Mouse (Mus musculus) CH12.LX (cell line): Measurements from ENCODE around the gene Dcaf10. TPM values are rescaled to one million over a fixed set of nuclear protein-coding genes. Genes with fewer than 3 reads are reported as not detected.

Experiments
- DNase-seq: peaks from one replicate; pipeline ENCODE4 v3.0.0-alpha.2; 2013; ENCODE audit errors: extremely low read depth
- H3K27ac ChIP-seq: 2 replicates; pipeline ENCODE4 v1.5.1; 2012; ENCODE audit warnings: low read depth, mild to moderate bottlenecking, control low read depth, moderate library complexity; ENCODE audit not compliant: insufficient read depth
- H3K27me3 ChIP-seq: replicated peaks from 2 replicates; pipeline ENCODE3; 2012; ENCODE audit warnings: inconsistent platforms
- H3K36me3 ChIP-seq, 2 experiments: replicated peaks in 1 of 2; 2 replicates each; pipeline versions ENCODE3 to v1.6.1; 2012; ENCODE audit warnings: inconsistent platforms in 1 of 2, low read length in 1 of 2, mild to moderate bottlenecking in 1 of 2, mixed read lengths in 1 of 2, moderate library complexity in 1 of 2; ENCODE audit not compliant: control insufficient read depth in 1 of 2, insufficient read depth in 1 of 2
- H3K4me1 ChIP-seq, 2 experiments: 2 replicates each; pipeline ENCODE4 v1.6.1; 2012; ENCODE audit warnings: inconsistent platforms in 1 of 2, moderate library complexity in 1 of 2; ENCODE audit not compliant: insufficient read depth in 2 of 2, control insufficient read depth in 1 of 2
- H3K4me2 ChIP-seq: 2 replicates; pipeline ENCODE4 v1.6.1; 2012; ENCODE audit warnings: low read depth, mild to moderate bottlenecking, control low read depth; ENCODE audit not compliant: poor library complexity, insufficient read depth, severe bottlenecking
- H3K4me3 ChIP-seq, 3 experiments: fragments of 150-350 bp in 1 of 3; sonication (generic) in 1 of 3; replicated peaks in 1 of 3; 2 replicates each; pipeline versions ENCODE3 to v1.5.1; 2011 to 2012; ENCODE audit warnings: low read depth in 2 of 3, low read length in 2 of 3, mild to moderate bottlenecking in 2 of 3, moderate library complexity in 2 of 3, control low read depth in 1 of 3, improper control_type of control experiment in 1 of 3, inconsistent platforms in 1 of 3, mixed read lengths in 1 of 3; ENCODE audit not compliant: poor library complexity in 1 of 3
- H3K79me2 ChIP-seq: replicated peaks from 2 replicates; pipeline ENCODE4 v1.6.1; 2012; ENCODE audit warnings: mild to moderate bottlenecking, moderate library complexity; ENCODE audit not compliant: control insufficient read depth, poor library complexity, insufficient read depth, severe bottlenecking; ENCODE audit errors: extremely low read depth
- H3K9ac ChIP-seq: 2 replicates; pipeline ENCODE4 v1.6.1; 2012; ENCODE audit warnings: low read depth, mild to moderate bottlenecking, control low read depth, moderate library complexity; ENCODE audit not compliant: insufficient read depth
- H3K9me3 ChIP-seq: replicated peaks from 2 replicates; pipeline ENCODE3; 2012; ENCODE audit warnings: low read length, inconsistent platforms, mixed read lengths
- CHD1 ChIP-seq: IDR thresholded peaks from 2 replicates; pipeline ENCODE4 v1.6.1; 2012; ENCODE audit warnings: low read depth, low read length, improper control_type of control experiment, inconsistent platforms
- CTCF ChIP-seq, 2 experiments: IDR thresholded peaks in 1 of 2; conservative IDR thresholded peaks in 1 of 2; 2 replicates each; pipeline ENCODE4 v1.5.1; 2011 to 2012; ENCODE audit warnings: low read depth in 2 of 2, low read length in 2 of 2, improper control_type of control experiment in 1 of 2, inconsistent platforms in 1 of 2, mild to moderate bottlenecking in 1 of 2, moderate library complexity in 1 of 2
- ETS1 ChIP-seq: conservative IDR thresholded peaks from 2 replicates; pipeline ENCODE4 v1.6.1; 2012; ENCODE audit warnings: low read depth, mild to moderate bottlenecking, inconsistent platforms, low read length, improper control_type of control experiment, moderate library complexity
- IRF4 ChIP-seq: IDR thresholded peaks from 2 replicates; pipeline ENCODE4 v1.6.1; 2014; ENCODE audit warnings: low read depth, mild to moderate bottlenecking, inconsistent platforms, low read length, improper control_type of control experiment
- JUN ChIP-seq: IDR thresholded peaks from 2 replicates; pipeline ENCODE4 v1.6.1; 2011; ENCODE audit warnings: low read depth, mild to moderate bottlenecking, low read length, improper control_type of control experiment, moderate library complexity; ENCODE audit not compliant: insufficient read depth
- MAFK ChIP-seq: IDR thresholded peaks from 2 replicates; pipeline ENCODE4 v1.6.1; 2011; ENCODE audit warnings: low read length, improper control_type of control experiment; ENCODE audit not compliant: insufficient replicate concordance
- MAX ChIP-seq: IDR thresholded peaks from 2 replicates; pipeline ENCODE4 v1.6.1; 2011; ENCODE audit warnings: low read length, improper control_type of control experiment
- MXI1 ChIP-seq: IDR thresholded peaks from 2 replicates; pipeline ENCODE4 v1.6.1; 2011; ENCODE audit warnings: mild to moderate bottlenecking, low read depth, low read length, improper control_type of control experiment
- MYC ChIP-seq: IDR thresholded peaks from 2 replicates; pipeline ENCODE4 v1.6.1; 2011; ENCODE audit warnings: low read depth, mild to moderate bottlenecking, improper control_type of control experiment, low read length
- POLR2A ChIP-seq: IDR thresholded peaks from 2 replicates; pipeline ENCODE4 v1.6.1; 2011; ENCODE audit warnings: low read depth, mild to moderate bottlenecking, improper control_type of control experiment, low read length
- SMC3 ChIP-seq: IDR thresholded peaks from 2 replicates; pipeline ENCODE4 v1.6.1; 2011; ENCODE audit warnings: low read depth, low read length, improper control_type of control experiment
- USF1 ChIP-seq: IDR thresholded peaks from 2 replicates; pipeline ENCODE4 v1.6.1; 2014; ENCODE audit warnings: low read depth, mild to moderate bottlenecking, inconsistent platforms, low read length, improper control_type of control experiment
- USF2 ChIP-seq: conservative IDR thresholded peaks from 2 replicates; pipeline ENCODE4 v1.6.1; 2011; ENCODE audit warnings: low read depth, low read length, improper control_type of control experiment
- ZC3H11A ChIP-seq: IDR thresholded peaks from 2 replicates; pipeline ENCODE4 v1.6.1; 2012; ENCODE audit warnings: low read depth, mild to moderate bottlenecking, inconsistent platforms, low read length, improper control_type of control experiment
- ZKSCAN1 ChIP-seq: IDR thresholded peaks from 2 replicates; pipeline ENCODE4 v1.6.1; 2012; ENCODE audit warnings: low read depth, inconsistent platforms, low read length, improper control_type of control experiment, borderline replicate concordance
- ZMIZ1 ChIP-seq: IDR thresholded peaks from 2 replicates; pipeline ENCODE4 v1.6.1; 2012; ENCODE audit warnings: low read depth, mild to moderate bottlenecking, inconsistent platforms, low read length, improper control_type of control experiment
- dilution Hi-C: fragments of 300-500 bp; cut with MboI; formaldehyde crosslinking; loops from 2 replicates; pipeline ENCODE4 v1.14.3; 2020; ENCODE audit warnings: low sequenced_read_pairs; ENCODE audit not compliant: extremely low pct_unique_long_range_greater_than_20kb, extremely low pct_ligation_motif_present
- in situ Hi-C: fragments of 300-500 bp; cut with MboI; formaldehyde crosslinking; loops from 3 replicates; pipeline ENCODE4 v1.14.3; 2019; ENCODE audit warnings: low sequenced_read_pairs, low pct_ligation_motif_present, low pct_unique_long_range_greater_than_20kb, mixed read lengths
- polyA plus RNA-seq: library from polyadenylated mRNA; unstranded; fragments of >175 nt; gene quantifications from 2 replicates; pipeline ENCODE4 v1.2.1, GENCODE M21; 2012; ENCODE audit warnings: low read depth; ENCODE audit not compliant: insufficient read length
- total RNA-seq, 2 experiments: library from RNA; depleted of rRNA; stranded (reverse); fragments of 300-350 nt in 1 of 2; fragments of >200 nt in 1 of 2; gene quantifications; 2 replicates each; pipeline ENCODE4 v1.2.3; 2012 to 2014

Dcaf10 gene
- total and polyA plus RNA-seq, 3 experiments = 6.8 to 11.6 (median 11.1) TPM

DNA sequence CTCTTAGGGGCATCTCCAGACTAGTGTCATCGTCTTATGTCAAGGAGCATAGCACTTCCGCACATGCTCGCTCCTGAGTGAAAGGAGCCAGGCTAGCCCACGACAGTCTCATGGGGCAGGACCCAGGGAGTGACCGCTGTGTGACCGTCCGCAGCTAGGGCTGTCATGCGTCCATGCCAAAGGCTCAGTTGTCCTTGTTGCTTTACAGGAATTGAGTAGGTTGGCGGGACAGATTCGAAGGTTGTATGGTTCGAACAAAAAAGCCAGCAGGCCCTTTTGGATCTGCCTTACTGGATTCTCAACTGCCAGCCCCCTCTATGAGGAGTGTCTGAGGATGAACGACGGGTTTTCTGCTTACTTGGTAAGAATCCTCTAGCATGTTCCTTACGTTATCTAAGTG is 36.4 kb upstream of the Dcaf10 start (continued):
- no peak for TF ChIP-seq MXI1
- TF ChIP-seq ZKSCAN1 = no peak
- no peak for TF ChIP-seq USF2
- TF ChIP-seq CHD1 = no peak

- H3K4me2 ChIP-seq = no peak overlapping the region
- no peaks in the 10 kb centered on the region for H3K27me3 ChIP-seq
- H3K9ac ChIP-seq = no peak overlapping the region
- peaks cover 22 to 72% of the 10 kb centered on the region in 2 experiments for H3K36me3 ChIP-seq
- in situ Hi-C loops (no loop called here), dilution Hi-C loops (no loop called here)
- H3K9me3 ChIP-seq = peaks cover 4% of the 10 kb centered on the region
- H3K79me2 ChIP-seq = no peaks in the 10 kb centered on the region
- DNase-seq = peak; percentile 19
- TF ChIP-seq SMC3 (peak; percentile 45), JUN (no peak), IRF4 (no peak), ZMIZ1 (no peak), MAX (no peak), ZC3H11A (no peak), MAFK (no peak), CTCF (conservative IDR thresholded peaks at IDR 0.05 in 1 of 2, IDR thresholded peaks at IDR 0.05 in 1 of 2; ENCODE audit: low read depth in 2 of 2, low read length in 2 of 2) (peak in 1 of 2 experiments; percentile 59; a peak in 2 of 4 replicates), POLR2A (no peak), MYC (no peak), ETS1 (no peak)
- no peak overlapping the region for H3K27ac ChIP-seq
- H3K4me1 ChIP-seq = no peaks in the 10 kb centered on the region
- no peak overlapping the region for H3K4me3 ChIP-seq
These were observed 33.9 kb upstream of the Dcaf10 start for GRCm38 (mm10) chr4:45308046-45308445.

GRCm38 (mm10) chr4:45308606-45309005 is 33.3 kb upstream of the Dcaf10 start:
- H3K27ac ChIP-seq = no peak overlapping the region
- no peak overlapping the region for H3K4me2 ChIP-seq
- H3K36me3 ChIP-seq = peaks cover 21 to 70% of the 10 kb centered on the region in 2 experiments
- H3K27me3 ChIP-seq = no peaks in the 10 kb centered on the region
- H3K4me3 ChIP-seq = no peak overlapping the region
- H3K9ac ChIP-seq = no peak overlapping the region
- no peak for TF ChIP-seq USF1
- no peaks in the 10 kb centered on the region for H3K79me2 ChIP-seq
- H3K9me3 ChIP-seq = peaks cover 4% of the 10 kb centered on the region
- in situ Hi-C loops = no loop called here
- H3K4me1 ChIP-seq = no peaks in the 10 kb centered on the region
- no peak for DNase-seq
- dilution Hi-C loops = no loop called here
